Mouse (Mus musculus) lung, embryonic 16.5 days (tissue): ENCODE measurements around the gene Wipf1. TPM values are rescaled to one million over a fixed set of nuclear protein-coding genes. Genes with fewer than 3 reads are reported as not detected.
A peak's percentile ranks its signal among the peaks of the same experiment; 100 is the strongest.

Experiments used
- ATAC-seq: fragments of 200-750 bp; cut with Nextera tagmentation; 2 replicates; pipeline ENCODE4 v1.8.0; 2017; ENCODE audit warnings: low read depth, mild to moderate bottlenecking, moderate library complexity
- H3K27ac ChIP-seq: fragments of 300-500 bp; sonication (generic); 2 replicates; pipeline ENCODE4 v1.5.1; 2014; ENCODE audit warnings: mild to moderate bottlenecking, control low read depth, low read length
- H3K27me3 ChIP-seq: fragments of 300-500 bp; sonication (generic); 2 replicates; pipeline ENCODE4 v1.6.1; 2014; ENCODE audit warnings: low read depth, low read length, mixed read lengths; ENCODE audit not compliant: control insufficient read depth, insufficient read depth
- H3K36me3 ChIP-seq: fragments of 300-500 bp; sonication (generic); 2 replicates; pipeline ENCODE4 v1.6.1; 2014; ENCODE audit warnings: low read length; ENCODE audit not compliant: control insufficient read depth, insufficient read depth
- H3K4me1 ChIP-seq: fragments of 300-500 bp; sonication (generic); replicated peaks from 2 replicates; pipeline ENCODE4 v1.6.1; 2014; ENCODE audit warnings: low read length, mixed read lengths; ENCODE audit not compliant: control insufficient read depth, insufficient read depth
- H3K4me2 ChIP-seq: fragments of 300-500 bp; sonication (generic); 2 replicates; pipeline ENCODE4 v1.6.1; 2014; ENCODE audit warnings: low read depth, low read length, control low read depth
- H3K4me3 ChIP-seq: fragments of 300-500 bp; sonication (generic); 2 replicates; pipeline ENCODE4 v1.5.1; 2014; ENCODE audit warnings: mild to moderate bottlenecking, low read length, control low read depth
- H3K9ac ChIP-seq: fragments of 300-500 bp; sonication (generic); 2 replicates; pipeline ENCODE4 v1.6.1; 2014; ENCODE audit warnings: low read length, control low read depth
- H3K9me3 ChIP-seq: fragments of 300-500 bp; sonication (generic); 2 replicates; pipeline ENCODE4 v1.6.1; 2016; ENCODE audit warnings: low read length; ENCODE audit not compliant: control insufficient read depth
- WGBS: fragments of 180-500 bp; shearing (Covaris S2); extraction: QIAGEN DNeasy Blood & Tissue Kit; methylation state at CpG from one replicate; pipeline ENCODE4 v1.1.7; 2014; 5-methylcytosine and 5-hydroxymethylcytosine counted together
- polyA plus RNA-seq: library from polyadenylated mRNA; unstranded; fragments of >200 nt; fragmentation: Nextera tagmentation; extraction: Ambion mirVana; gene quantifications from 2 replicates; pipeline ENCODE4 v1.2.1, GENCODE M21; 2015

Gene Wipf1
- polyA plus RNA-seq, 1 experiment from 2014 or later: 12.6 TPM

- Histone ChIP-seq H3K27me3 (no peaks in the 10 kb centered on the region), H3K4me2 (no peak overlapping the region), H3K9ac (no peak overlapping the region), H3K27ac (no peak overlapping the region), H3K4me3 (no peak overlapping the region), H3K36me3 (no peaks in the 10 kb centered on the region), H3K4me1 (peaks cover 5% of the 10 kb centered on the region), H3K9me3 (no peaks in the 10 kb centered on the region)
- ATAC-seq: no peak
- 66% methylated on average over 5 of the region's 5 CpGs for WGBS
Measured at GRCm38 (mm10) chr2:73518966-73519365, 10.6 kb downstream of the Wipf1 start.

- WGBS: 84% methylated on average over 2 of the region's 2 CpGs
- Histone ChIP-seq H3K4me1 (peaks cover 5% of the 10 kb centered on the region), H3K4me3 (no peak overlapping the region), H3K9me3 (no peaks in the 10 kb centered on the region), H3K36me3 (no peaks in the 10 kb centered on the region), H3K27ac (no peak overlapping the region), H3K4me2 (no peak overlapping the region), H3K9ac (no peak overlapping the region), H3K27me3 (no peaks in the 10 kb centered on the region)
- no peak for ATAC-seq
Measured at GRCm38 (mm10) chr2:73518311-73518710, 11.2 kb downstream of the Wipf1 start.

- no peak overlapping the region for H3K4me3 ChIP-seq
- H3K27ac ChIP-seq: no peak overlapping the region
- H3K9me3 ChIP-seq: no peaks in the 10 kb centered on the region
- peaks cover 11% of the 10 kb centered on the region for H3K4me1 ChIP-seq
- H3K4me2 ChIP-seq: no peak overlapping the region
- no peaks in the 10 kb centered on the region for H3K27me3 ChIP-seq
- H3K36me3 ChIP-seq: no peaks in the 10 kb centered on the region
- no peak overlapping the region for H3K9ac ChIP-seq
- WGBS: 87% methylated on average over 6 of the region's 6 CpGs
- ATAC-seq: no peak
Measured at GRCm38 (mm10) chr2:73514178-73514577, 15.4 kb downstream of the Wipf1 start.

- H3K4me1 ChIP-seq: peaks cover 12% of the 10 kb centered on the region
- no peak overlapping the region for H3K4me3 ChIP-seq
- H3K9ac ChIP-seq: no peak overlapping the region
- 86% methylated on average over 2 of the region's 2 CpGs for WGBS
- no peak for ATAC-seq
- H3K9me3 ChIP-seq: no peaks in the 10 kb centered on the region
- no peak overlapping the region for H3K27ac ChIP-seq
- no peaks in the 10 kb centered on the region for H3K27me3 ChIP-seq
- H3K4me2 ChIP-seq: no peak overlapping the region
- no peaks in the 10 kb centered on the region for H3K36me3 ChIP-seq
Measured at GRCm38 (mm10) chr2:73513204-73513749, 16.3 kb downstream of the Wipf1 start.

- Histone ChIP-seq H3K4me2 (no peak overlapping the region), H3K9me3 (no peaks in the 10 kb centered on the region), H3K4me1 (peaks cover 12% of the 10 kb centered on the region), H3K36me3 (no peaks in the 10 kb centered on the region), H3K4me3 (no peak overlapping the region), H3K9ac (no peak overlapping the region), H3K27ac (peak overlapping the region; percentile 7; the same call in 1 of the 2 replicates), H3K27me3 (no peaks in the 10 kb centered on the region)
- WGBS: 62% methylated on average over 3 of the region's 3 CpGs
- ATAC-seq: no peak
Measured at GRCm38 (mm10) chr2:73512044-73512443, 17.5 kb downstream of the Wipf1 start.

- no peak overlapping the region for H3K9ac ChIP-seq
- no peak overlapping the region for H3K27ac ChIP-seq
- H3K4me1 ChIP-seq: peaks cover 12% of the 10 kb centered on the region
- no peak overlapping the region for H3K4me3 ChIP-seq
- H3K4me2 ChIP-seq: no peak overlapping the region
- no peaks in the 10 kb centered on the region for H3K27me3 ChIP-seq
- ATAC-seq: no peak
- no peaks in the 10 kb centered on the region for H3K36me3 ChIP-seq
- WGBS: 66% methylated on average over 7 of the region's 7 CpGs
- H3K9me3 ChIP-seq: no peaks in the 10 kb centered on the region
Measured at GRCm38 (mm10) chr2:73510731-73511360, 18.7 kb downstream of the Wipf1 start.

GRCm38 (mm10) chr2:73510025-73510288 lies 19.6 kb downstream of the Wipf1 start:
- H3K4me2 ChIP-seq: peak overlapping the region; percentile 16
- H3K4me1 ChIP-seq: peaks cover 12% of the 10 kb centered on the region
- H3K27me3 ChIP-seq: no peaks in the 10 kb centered on the region
- peak overlapping the region; percentile 64 for H3K27ac ChIP-seq
- H3K9ac ChIP-seq: no peak overlapping the region
- no peaks in the 10 kb centered on the region for H3K36me3 ChIP-seq
- no peak for ATAC-seq
- H3K9me3 ChIP-seq: no peaks in the 10 kb centered on the region
- WGBS: 58% methylated on average over 3 of the region's 3 CpGs
- H3K4me3 ChIP-seq: no peak overlapping the region

- peak overlapping the region; percentile 16 for H3K4me2 ChIP-seq
- peaks cover 15% of the 10 kb centered on the region for H3K4me1 ChIP-seq
- 0 out of 2 replicates have a peak overlapping the region, but pooled peaks have one; percentile 23 for H3K9ac ChIP-seq
- H3K4me3 ChIP-seq: no peak overlapping the region
- no peaks in the 10 kb centered on the region for H3K36me3 ChIP-seq
- WGBS: 50% methylated on average over 15 of the region's 15 CpGs
- no peaks in the 10 kb centered on the region for H3K27me3 ChIP-seq
- peak overlapping the region; percentile 64 for H3K27ac ChIP-seq
- no peaks in the 10 kb centered on the region for H3K9me3 ChIP-seq
- ATAC-seq: peak; percentile 67
Measured at GRCm38 (mm10) chr2:73509248-73510024, 20.1 kb downstream of the Wipf1 start.

- H3K27ac ChIP-seq: no peak overlapping the region
- H3K36me3 ChIP-seq: no peaks in the 10 kb centered on the region
- H3K9me3 ChIP-seq: no peaks in the 10 kb centered on the region
- no peak overlapping the region for H3K9ac ChIP-seq
- H3K4me2 ChIP-seq: no peak overlapping the region
- peaks cover 24% of the 10 kb centered on the region for H3K4me1 ChIP-seq
- no peak overlapping the region for H3K4me3 ChIP-seq
- H3K27me3 ChIP-seq: no peaks in the 10 kb centered on the region
- WGBS: 70% methylated on average over 7 of the region's 7 CpGs
- ATAC-seq: no peak
Measured at GRCm38 (mm10) chr2:73507886-73508285, 21.6 kb downstream of the Wipf1 start.
